Mouse (Mus musculus): ENCODE results near the gene Map3k11.
"Not testable (repeated sequence)": the region's sequence is repeated elsewhere in the genome, so short reads cannot be mapped to it uniquely, and the experiment has no call there.

Map3k11 gene

GRCm38 (mm10) chr19:5665465-5665864 is 23.1 kb upstream of the Map3k11 start:
- DNase-seq (ENCODE audit: low read depth, low spot score): no peak

- no peak for DNase-seq (ENCODE audit: low read depth, low spot score)
Observed at GRCm38 (mm10) chr19:5666386-5666785, 22.2 kb upstream of the Map3k11 start.

- no peak for DNase-seq (ENCODE audit: low read depth, low spot score)
Observed at GRCm38 (mm10) chr19:5668372-5668771, 20.2 kb upstream of the Map3k11 start.

GRCm38 (mm10) chr19:5680432-5680831 is 8.1 kb upstream of the Map3k11 start:
- no peak for DNase-seq (ENCODE audit: low read depth, low spot score)

- DNase-seq (ENCODE audit: low read depth, low spot score): no peak
Observed at GRCm38 (mm10) chr19:5684236-5684635, 4.3 kb upstream of the Map3k11 start.

GRCm38 (mm10) chr19:5684985-5685384 is 3.6 kb upstream of the Map3k11 start:
- no peak for DNase-seq (ENCODE audit: low read depth, low spot score)

- no peak for DNase-seq (ENCODE audit: low read depth, low spot score)
Observed at GRCm38 (mm10) chr19:5685431-5685830, 3.1 kb upstream of the Map3k11 start.

- no peak for DNase-seq (ENCODE audit: low read depth, low spot score)
Observed at GRCm38 (mm10) chr19:5685861-5686260, 2.7 kb upstream of the Map3k11 start.

GRCm38 (mm10) chr19:5686437-5686836 is 2.1 kb upstream of the Map3k11 start:
- DNase-seq (ENCODE audit: low read depth, low spot score): no peak

- DNase-seq (ENCODE audit: low read depth, low spot score): not testable (repeated sequence)
Observed at GRCm38 (mm10) chr19:5686954-5687353, 1.6 kb upstream of the Map3k11 start.

GRCm38 (mm10) chr19:5687738-5688137 is 804 bp upstream of the Map3k11 start:
- DNase-seq (ENCODE audit: low read depth, low spot score): no peak

- DNase-seq (ENCODE audit: low read depth, low spot score): no peak
Observed at GRCm38 (mm10) chr19:5689088-5689428, 516 bp downstream of the Map3k11 start.

GRCm38 (mm10) chr19:5689565-5690342 is 1.2 kb downstream of the Map3k11 start:
- peak; percentile 30 for DNase-seq (ENCODE audit: low read depth, low spot score)

GRCm38 (mm10) chr19:5690343-5690735 is 1.8 kb downstream of the Map3k11 start:
- no peak for DNase-seq (ENCODE audit: low read depth, low spot score)

GRCm38 (mm10) chr19:5691601-5692000 is 3.1 kb downstream of the Map3k11 start:
- no peak for DNase-seq (ENCODE audit: low read depth, low spot score)

GRCm38 (mm10) chr19:5692086-5692912 is 3.8 kb downstream of the Map3k11 start:
- DNase-seq (ENCODE audit: low read depth, low spot score): no peak

- DNase-seq (ENCODE audit: low read depth, low spot score): no peak
Observed at GRCm38 (mm10) chr19:5692913-5693396, 4.4 kb downstream of the Map3k11 start.

- DNase-seq (ENCODE audit: low read depth, low spot score): no peak
Observed at GRCm38 (mm10) chr19:5693801-5694200, 5.3 kb downstream of the Map3k11 start.

- no peak for DNase-seq (ENCODE audit: low read depth, low spot score)
Observed at GRCm38 (mm10) chr19:5695849-5696462, 7.4 kb downstream of the Map3k11 start.

GRCm38 (mm10) chr19:5704163-5704800 is 15.7 kb downstream of the Map3k11 start, which contains the start of gene Kcnk7:
Gene Kcnk7 (plus strand): TSS chr19:5704367.
- DNase-seq (ENCODE audit: low read depth, low spot score): no peak

- DNase-seq (ENCODE audit: low read depth, low spot score): no peak
Observed at GRCm38 (mm10) chr19:5704801-5705571, 16.4 kb downstream of the Map3k11 start.
